Mouse (Mus musculus) megakaryocyte, embryonic 14.5 days (primary cell): ENCODE results near the gene Grik3.

ENCODE experiments used
- FLI1 ChIP-seq: IDR thresholded peaks from 2 replicates; pipeline ENCODE4 v1.6.1; 2012; ENCODE audit warnings: low read length, inconsistent platforms, mixed read lengths
- GATA1 ChIP-seq: IDR thresholded peaks from 3 replicates; pipeline ENCODE4 v1.6.1; 2012; ENCODE audit warnings: mixed read lengths, low read length, inconsistent platforms, borderline replicate concordance

GRCm38 (mm10) chr4:125544947-125545767 lies 54.7 kb downstream of the Grik3 start:
- no peak for TF ChIP-seq GATA1
- TF ChIP-seq FLI1, result no peak
